Mouse (Mus musculus): ENCODE data around the gene Klhl40. TPM values are rescaled to one million over a fixed set of nuclear protein-coding genes. Genes with fewer than 3 reads are reported as not detected.

The Klhl40 gene
- polyA plus RNA-seq, 1 experiment from 2014 or later, result not detected

- 78% methylated on average over 3 of the region's 3 CpGs for WGBS
- Histone ChIP-seq H3K4me2 (no peak overlapping the region), H3K4me3 (ENCODE audit: low read depth, low read length) (no peak overlapping the region), H3K27ac (ENCODE audit: low read depth, low read length) (no peak overlapping the region), H3K4me1 (replicated peaks; ENCODE audit: control insufficient read depth, insufficient read depth, low read length) (no peaks in the 10 kb centered on the region), H3K36me3 (ENCODE audit: control insufficient read depth, insufficient read depth, low read length) (no peaks in the 10 kb centered on the region), H3K27me3 (replicated peaks; ENCODE audit: control insufficient read depth, insufficient read depth, low read length) (no peaks in the 10 kb centered on the region), H3K9me3 (ENCODE audit: control insufficient read depth, low read length) (no peaks in the 10 kb centered on the region), H3K9ac (ENCODE audit: low read depth, low read length) (no peak overlapping the region)
- ATAC-seq (replicated peaks; ENCODE audit: low FRiP score) (no peak), DNase-seq (ENCODE audit: low spot score) (no peak)
Measured at GRCm38 (mm10) chr9:121808511-121808910, 31.1 kb downstream of the Klhl40 start.

GRCm38 (mm10) chr9:121810081-121810821 is 32.8 kb downstream of the Klhl40 start:
- DNase-seq (ENCODE audit: low spot score) (no peak), ATAC-seq (replicated peaks; ENCODE audit: low FRiP score) (no peak)
- Histone ChIP-seq H3K27me3 (replicated peaks; ENCODE audit: control insufficient read depth, insufficient read depth, low read length) (no peaks in the 10 kb centered on the region), H3K36me3 (ENCODE audit: control insufficient read depth, insufficient read depth, low read length) (no peaks in the 10 kb centered on the region), H3K4me1 (replicated peaks; ENCODE audit: control insufficient read depth, insufficient read depth, low read length) (no peaks in the 10 kb centered on the region), H3K4me2 (no peak overlapping the region), H3K9ac (ENCODE audit: low read depth, low read length) (no peak overlapping the region), H3K27ac (ENCODE audit: low read depth, low read length) (no peak overlapping the region), H3K9me3 (ENCODE audit: control insufficient read depth, low read length) (no peaks in the 10 kb centered on the region), H3K4me3 (ENCODE audit: low read depth, low read length) (no peak overlapping the region)
- 48% methylated on average over 15 of the region's 15 CpGs for WGBS

GRCm38 (mm10) chr9:121815183-121815582 is 37.8 kb downstream of the Klhl40 start:
- H3K4me2 ChIP-seq, result no peak overlapping the region
- H3K36me3 ChIP-seq (ENCODE audit: control insufficient read depth, insufficient read depth, low read length), result no peaks in the 10 kb centered on the region
- 32% methylated on average over 6 of the region's 6 CpGs for WGBS
- no peaks in the 10 kb centered on the region for H3K9me3 ChIP-seq (ENCODE audit: control insufficient read depth, low read length)
- no peak for DNase-seq (ENCODE audit: low spot score)
- H3K4me1 ChIP-seq (replicated peaks; ENCODE audit: control insufficient read depth, insufficient read depth, low read length), result no peaks in the 10 kb centered on the region
- H3K27ac ChIP-seq (ENCODE audit: low read depth, low read length), result no peak overlapping the region
- no peak for ATAC-seq (replicated peaks; ENCODE audit: low FRiP score)
- no peak overlapping the region for H3K9ac ChIP-seq (ENCODE audit: low read depth, low read length)
- H3K4me3 ChIP-seq (ENCODE audit: low read depth, low read length), result no peak overlapping the region
- H3K27me3 ChIP-seq (replicated peaks; ENCODE audit: control insufficient read depth, insufficient read depth, low read length), result no peaks in the 10 kb centered on the region

- ATAC-seq (replicated peaks; ENCODE audit: low FRiP score), result no peak
- no peak overlapping the region for H3K4me3 ChIP-seq (ENCODE audit: low read depth, low read length)
Measured at GRCm38 (mm10) chr9:121819073-121819770, 41.8 kb downstream of the Klhl40 start.

GRCm38 (mm10) chr9:121819771-121820471 is 42.5 kb downstream of the Klhl40 start:
- WGBS, result 70% methylated on average over 7 of the region's 7 CpGs
- Histone ChIP-seq H3K9me3 (ENCODE audit: control insufficient read depth, low read length) (no peaks in the 10 kb centered on the region), H3K4me1 (replicated peaks; ENCODE audit: control insufficient read depth, insufficient read depth, low read length) (no peaks in the 10 kb centered on the region), H3K27me3 (replicated peaks; ENCODE audit: control insufficient read depth, insufficient read depth, low read length) (no peaks in the 10 kb centered on the region), H3K4me2 (no peak overlapping the region), H3K9ac (ENCODE audit: low read depth, low read length) (no peak overlapping the region), H3K4me3 (ENCODE audit: low read depth, low read length) (no peak overlapping the region), H3K36me3 (ENCODE audit: control insufficient read depth, insufficient read depth, low read length) (no peaks in the 10 kb centered on the region), H3K27ac (ENCODE audit: low read depth, low read length) (no peak overlapping the region)
- DNase-seq (ENCODE audit: low spot score), result no peak
- no peak for ATAC-seq (replicated peaks; ENCODE audit: low FRiP score)

More at GRCm38 (mm10) chr9:121819073-121819770, 41.8 kb downstream of the Klhl40 start:
- Histone ChIP-seq H3K4me1 (replicated peaks; ENCODE audit: control insufficient read depth, insufficient read depth, low read length) (no peaks in the 10 kb centered on the region), H3K27me3 (replicated peaks; ENCODE audit: control insufficient read depth, insufficient read depth, low read length) (no peaks in the 10 kb centered on the region), H3K4me2 (no peak overlapping the region), H3K9me3 (ENCODE audit: control insufficient read depth, low read length) (no peaks in the 10 kb centered on the region), H3K27ac (ENCODE audit: low read depth, low read length) (no peak overlapping the region), H3K9ac (ENCODE audit: low read depth, low read length) (no peak overlapping the region), H3K36me3 (ENCODE audit: control insufficient read depth, insufficient read depth, low read length) (no peaks in the 10 kb centered on the region)
- 70% methylated on average over 9 of the region's 9 CpGs for WGBS
- no peak for DNase-seq (ENCODE audit: low spot score)

- Histone ChIP-seq H3K4me1 (replicated peaks; ENCODE audit: control insufficient read depth, insufficient read depth, low read length) (no peaks in the 10 kb centered on the region), H3K27me3 (replicated peaks; ENCODE audit: control insufficient read depth, insufficient read depth, low read length) (no peaks in the 10 kb centered on the region), H3K36me3 (ENCODE audit: control insufficient read depth, insufficient read depth, low read length) (no peaks in the 10 kb centered on the region), H3K9me3 (ENCODE audit: control insufficient read depth, low read length) (no peaks in the 10 kb centered on the region), H3K4me3 (ENCODE audit: low read depth, low read length) (no peak overlapping the region), H3K27ac (ENCODE audit: low read depth, low read length) (no peak overlapping the region), H3K9ac (ENCODE audit: low read depth, low read length) (no peak overlapping the region), H3K4me2 (no peak overlapping the region)
- no peak for DNase-seq (ENCODE audit: low spot score)
- 68% methylated on average over 5 of the region's 5 CpGs for WGBS
- ATAC-seq (replicated peaks; ENCODE audit: low FRiP score), result no peak
Measured at GRCm38 (mm10) chr9:121820765-121821164, 43.4 kb downstream of the Klhl40 start.

- no peak overlapping the region for H3K4me2 ChIP-seq
- H3K27me3 ChIP-seq (replicated peaks; ENCODE audit: control insufficient read depth, insufficient read depth, low read length), result no peaks in the 10 kb centered on the region
- ATAC-seq (replicated peaks; ENCODE audit: low FRiP score), result no peak
- WGBS, result 75% methylated on average over 6 of the region's 6 CpGs
- no peak for DNase-seq (ENCODE audit: low spot score)
- H3K36me3 ChIP-seq (ENCODE audit: control insufficient read depth, insufficient read depth, low read length), result no peaks in the 10 kb centered on the region
- no peaks in the 10 kb centered on the region for H3K4me1 ChIP-seq (replicated peaks; ENCODE audit: control insufficient read depth, insufficient read depth, low read length)
- H3K9ac ChIP-seq (ENCODE audit: low read depth, low read length), result no peak overlapping the region
- no peaks in the 10 kb centered on the region for H3K9me3 ChIP-seq (ENCODE audit: control insufficient read depth, low read length)
- no peak overlapping the region for H3K4me3 ChIP-seq (ENCODE audit: low read depth, low read length)
- H3K27ac ChIP-seq (ENCODE audit: low read depth, low read length), result no peak overlapping the region
Measured at GRCm38 (mm10) chr9:121822585-121822991, 45.2 kb downstream of the Klhl40 start.

- Histone ChIP-seq H3K4me2 (no peak overlapping the region), H3K27ac (ENCODE audit: low read depth, low read length) (no peak overlapping the region), H3K9me3 (ENCODE audit: control insufficient read depth, low read length) (no peaks in the 10 kb centered on the region), H3K9ac (ENCODE audit: low read depth, low read length) (no peak overlapping the region), H3K36me3 (ENCODE audit: control insufficient read depth, insufficient read depth, low read length) (no peaks in the 10 kb centered on the region), H3K4me1 (replicated peaks; ENCODE audit: control insufficient read depth, insufficient read depth, low read length) (no peaks in the 10 kb centered on the region), H3K27me3 (replicated peaks; ENCODE audit: control insufficient read depth, insufficient read depth, low read length) (no peaks in the 10 kb centered on the region), H3K4me3 (ENCODE audit: low read depth, low read length) (no peak overlapping the region)
- no peak for ATAC-seq (replicated peaks; ENCODE audit: low FRiP score)
- no peak for DNase-seq (ENCODE audit: low spot score)
- 79% methylated on average over 1 of the region's 1 CpGs for WGBS
Measured at GRCm38 (mm10) chr9:121823051-121823450, 45.6 kb downstream of the Klhl40 start.
